Mouse (Mus musculus) Muller cell, postnatal 12 days (primary cell): ENCODE data around the gene Hoxd3.

Source experiments
- DNase-seq: peaks from one replicate; pipeline ENCODE4 v3.0.0-alpha.2; 2015; ENCODE audit errors: inconsistent ontology term

The Hoxd3 gene

GRCm38 (mm10) chr2:74678891-74679595 is 32.7 kb upstream of the Hoxd3 start, which contains the start of gene Hoxd11:
Hoxd11 (plus strand) TSS chr2:74679557.
- DNase-seq = no peak

- DNase-seq = no peak
Observed at GRCm38 (mm10) chr2:74679596-74679971, 32.1 kb upstream of the Hoxd3 start.

- DNase-seq = no peak
Observed at GRCm38 (mm10) chr2:74679980-74680379, 31.7 kb upstream of the Hoxd3 start.

GRCm38 (mm10) chr2:74680561-74681398 is 30.9 kb upstream of the Hoxd3 start:
- DNase-seq = no peak

GRCm38 (mm10) chr2:74681594-74682531 is 29.9 kb upstream of the Hoxd3 start:
- DNase-seq = no peak

GRCm38 (mm10) chr2:74682796-74683195 is 28.9 kb upstream of the Hoxd3 start:
- no peak for DNase-seq

- DNase-seq = no peak
Observed at GRCm38 (mm10) chr2:74683471-74683951, 28.2 kb upstream of the Hoxd3 start.

GRCm38 (mm10) chr2:74684106-74684505 is 27.6 kb upstream of the Hoxd3 start:
- no peak for DNase-seq

GRCm38 (mm10) chr2:74685059-74685603 is 26.6 kb upstream of the Hoxd3 start:
- no peak for DNase-seq

GRCm38 (mm10) chr2:74686301-74686987 is 25.3 kb upstream of the Hoxd3 start:
- DNase-seq = no peak

GRCm38 (mm10) chr2:74686988-74687697 is 24.6 kb upstream of the Hoxd3 start:
- no peak for DNase-seq

GRCm38 (mm10) chr2:74687698-74688555 is 23.8 kb upstream of the Hoxd3 start:
- DNase-seq = no peak

GRCm38 (mm10) chr2:74688795-74689573 is 22.7 kb upstream of the Hoxd3 start:
- no peak for DNase-seq

GRCm38 (mm10) chr2:74689574-74690337 is 22.0 kb upstream of the Hoxd3 start:
- DNase-seq = no peak

- no peak for DNase-seq
Observed at GRCm38 (mm10) chr2:74690338-74690716, 21.4 kb upstream of the Hoxd3 start.

GRCm38 (mm10) chr2:74691022-74691951 is 20.4 kb upstream of the Hoxd3 start, which contains the start of gene Hoxd10:
Hoxd10 (plus strand) TSS chr2:74691924.
- no peak for DNase-seq
